In genomic region chr9:42396141-42396540, GRCm38 (mm10) we compare ENCODE assay signal across 21 mouse cellular contexts. TPM values are rescaled to one million over a fixed set of nuclear protein-coding genes. Genes with fewer than 3 reads are reported as not detected.
DNase-seq lines count a peak whose midpoint lies in the region; ATAC-seq and TF ChIP-seq lines count a peak whose summit lies in the region.
"Had no signal": no experiment of that assay in that cellular context is flagged by ENCODE, and none has a peak within 500 bp of the region (broad histone marks: within the 10 kb centered on the region; RNA-seq: fewer than 3 reads in every experiment).

No protein-coding gene starts in this region.

- H3K4me3 ChIP-seq in heart, embryonic 15.5 days = no peak overlapping the region
- H3K4me3 ChIP-seq in heart, postnatal 0 days (ENCODE audit: low read depth, low read length) = no peak overlapping the region
- no peak overlapping the region for H3K4me3 ChIP-seq in heart, adult 2 months
- H3K4me3 ChIP-seq in forebrain, embryonic 16.5 days (replicated peaks; ENCODE audit: low read length) = no peak overlapping the region
- H3K4me3 ChIP-seq: embryonic facial prominence, embryonic 10.5 days; embryonic facial prominence, embryonic 12.5 days; forebrain, embryonic 13.5 days; forebrain, embryonic 15.5 days had no signal

- WGBS in heart, embryonic 15.5 days = 26% methylated on average over 2 of the region's 2 CpGs
- 19% methylated on average over 2 of the region's 2 CpGs for WGBS in heart, postnatal 0 days
- 12% methylated on average over 2 of the region's 2 CpGs for WGBS in heart, adult 2 months
- 58% methylated on average over 2 of the region's 2 CpGs for WGBS in forebrain, embryonic 16.5 days

- ATAC-seq in heart, embryonic 15.5 days (replicated peaks; ENCODE audit: insufficient number of reproducible peaks, insufficient read depth, low FRiP score, low read depth) = 0 out of 2 replicates have a peak, but pooled peaks have one; percentile 35
- ATAC-seq in heart, postnatal 0 days (ENCODE audit: insufficient read depth, low read depth) = peak; percentile 77
- no peak for ATAC-seq in forebrain, embryonic 16.5 days
- ATAC-seq: activated CD4-positive, CD25-positive, alpha-beta regulatory T cell, adult 4 months; forebrain, embryonic 13.5 days; forebrain, embryonic 15.5 days; Patski had no signal

- 0 out of 2 replicates have a peak, but pooled peaks cover 4% of the 10 kb centered on the region for H3K27me3 ChIP-seq in heart, embryonic 15.5 days
- H3K27me3 ChIP-seq in heart, postnatal 0 days (ENCODE audit: control insufficient read depth, insufficient read depth, low read length) = 0 out of 2 replicates have a peak, but pooled peaks cover 4% of the 10 kb centered on the region
- H3K27me3 ChIP-seq in heart, adult 2 months (ENCODE audit: control insufficient read depth, insufficient read depth, low read length) = no peaks in the 10 kb centered on the region
- H3K27me3 ChIP-seq in forebrain, embryonic 16.5 days (replicated peaks; ENCODE audit: control insufficient read depth, insufficient read depth, low read length) = no peaks in the 10 kb centered on the region
- H3K27me3 ChIP-seq: embryonic facial prominence, embryonic 12.5 days; forebrain, embryonic 13.5 days; forebrain, embryonic 15.5 days had no signal

- no peaks in the 10 kb centered on the region for H3K9me3 ChIP-seq in heart, embryonic 15.5 days (replicated peaks)
- no peaks in the 10 kb centered on the region for H3K9me3 ChIP-seq in heart, postnatal 0 days (replicated peaks; ENCODE audit: control insufficient read depth, low read length)
- H3K9me3 ChIP-seq in forebrain, embryonic 16.5 days (ENCODE audit: control insufficient read depth, low read length) = no peaks in the 10 kb centered on the region
- H3K9me3 ChIP-seq: embryonic facial prominence, embryonic 10.5 days; embryonic facial prominence, embryonic 12.5 days; forebrain, embryonic 13.5 days; forebrain, embryonic 15.5 days; G1E had no signal

- no peaks in the 10 kb centered on the region for H3K36me3 ChIP-seq in heart, embryonic 15.5 days
- H3K36me3 ChIP-seq in heart, postnatal 0 days (replicated peaks; ENCODE audit: control insufficient read depth, insufficient read depth, low read length) = no peaks in the 10 kb centered on the region
- H3K36me3 ChIP-seq in heart, adult 2 months (ENCODE audit: control insufficient read depth, insufficient read depth, low read length) = no peaks in the 10 kb centered on the region
- H3K36me3 ChIP-seq in forebrain, embryonic 16.5 days (ENCODE audit: control insufficient read depth, insufficient read depth) = no peaks in the 10 kb centered on the region
- H3K36me3 ChIP-seq: embryonic facial prominence, embryonic 10.5 days; embryonic facial prominence, embryonic 12.5 days; forebrain, embryonic 15.5 days; G1E had no signal

- no peak for TF ChIP-seq POLR2A in heart, adult 2 months (IDR thresholded peaks at IDR 0.05; ENCODE audit: insufficient read depth, low read depth, low read length)

- no peak for TF ChIP-seq CTCF in heart, postnatal 0 days (IDR thresholded peaks at IDR 0.05; ENCODE audit: low read depth)
- TF ChIP-seq CTCF in heart, adult 2 months (IDR thresholded peaks at IDR 0.05) = no peak

- H3K9ac ChIP-seq in heart, embryonic 15.5 days = no peak overlapping the region
- H3K9ac ChIP-seq in heart, postnatal 0 days (replicated peaks; ENCODE audit: low read depth, low read length) = no peak overlapping the region
- no peak overlapping the region for H3K9ac ChIP-seq in heart, adult 2 months (ENCODE audit: low read depth, low read length)
- H3K9ac ChIP-seq in forebrain, embryonic 16.5 days (replicated peaks; ENCODE audit: low read depth, low read length) = no peak overlapping the region
- H3K9ac ChIP-seq: embryonic facial prominence, embryonic 12.5 days; forebrain, embryonic 13.5 days; forebrain, embryonic 15.5 days had no signal

- H3K27ac ChIP-seq in heart, embryonic 15.5 days = no peak overlapping the region
- no peak overlapping the region for H3K27ac ChIP-seq in heart, postnatal 0 days (ENCODE audit: low read depth)
- H3K27ac ChIP-seq in heart, adult 2 months = no peak overlapping the region
- H3K27ac ChIP-seq in forebrain, embryonic 16.5 days (ENCODE audit: low read length) = no peak overlapping the region
- H3K27ac ChIP-seq: embryonic facial prominence, embryonic 10.5 days; embryonic facial prominence, embryonic 12.5 days; forebrain, embryonic 13.5 days; forebrain, embryonic 15.5 days had no signal

- intact Hi-C loops in heart, adult 2 months (cut with DNase I) = no loop called here

- no peak for TF ChIP-seq EP300 in heart, postnatal 0 days (IDR thresholded peaks at IDR 0.05; ENCODE audit: low read depth)
- TF ChIP-seq EP300 in heart, adult 2 months (IDR thresholded peaks at IDR 0.05; ENCODE audit: insufficient read depth, low read depth, low read length) = no peak

- no peaks in the 10 kb centered on the region for H3K79me2 ChIP-seq in heart, adult 2 months (replicated peaks; ENCODE audit: control insufficient read depth, insufficient read depth, low read length)

- H3K4me1 ChIP-seq in heart, embryonic 15.5 days (replicated peaks) = peaks cover 5% of the 10 kb centered on the region
- H3K4me1 ChIP-seq in heart, postnatal 0 days (ENCODE audit: control insufficient read depth, insufficient read depth) = no peaks in the 10 kb centered on the region
- peaks cover 1% of the 10 kb centered on the region; the same call in 1 of the 2 replicates for H3K4me1 ChIP-seq in heart, adult 2 months (ENCODE audit: control insufficient read depth, insufficient read depth, low read length)
- H3K4me1 ChIP-seq in forebrain, embryonic 16.5 days (replicated peaks; ENCODE audit: control insufficient read depth, insufficient read depth, low read length) = peaks cover 16% of the 10 kb centered on the region

- no peak for DNase-seq in heart, postnatal 4 days
- no peak for DNase-seq in heart, postnatal 0 days (ENCODE audit: low spot score)
- no peak for DNase-seq in heart, adult 2 months
- peak; percentile 19 for DNase-seq in 3T3-L1 (ENCODE audit: low read depth, low spot score)
- DNase-seq: adrenal gland, adult 8-10 months; adrenal gland, postnatal 14 days; adrenal gland, postnatal 36 days; cerebellum, adult 11-12 months; cerebellum, adult 2 months; cerebellum, adult 9-10 months; cerebellum, postnatal 10 days; cerebellum, postnatal 25 days had no signal

- H3K4me2 ChIP-seq in heart, embryonic 15.5 days = no peak overlapping the region
- H3K4me2 ChIP-seq in heart, postnatal 0 days (ENCODE audit: low read depth, low read length) = no peak overlapping the region
- H3K4me2 ChIP-seq in forebrain, embryonic 16.5 days (ENCODE audit: low read length) = no peak overlapping the region
- H3K4me2 ChIP-seq: embryonic facial prominence, embryonic 12.5 days; forebrain, embryonic 13.5 days; forebrain, embryonic 15.5 days had no signal

RNA-seq across cellular contexts. Expression of gene Tecta, which starts 3.6 kb away (rescaled TPM):
- polyA plus RNA-seq in heart, embryonic 15.5 days (2015; fragmentation: Nextera tagmentation; extraction: Ambion mirVana) = 0.04 and 0.10 TPM in 2 replicates
- under 1 TPM; 0.19 to 0.23 TPM for total RNA-seq in heart, postnatal 4 days (2021)
- total RNA-seq in heart, postnatal 0 days (2014; rRNA removed; ENCODE audit: low replicate concordance) = 0.19 TPM in 1 of 2 replicates, not detected in the other
- 0.01 and 0.04 TPM in 2 replicates for polyA plus RNA-seq in heart, postnatal 0 days (2015; fragmentation: Nextera tagmentation; extraction: Ambion mirVana)
- total RNA-seq in heart, adult 2 months (2021) = under 1 TPM; 0.02 to 0.05 TPM
- polyA plus RNA-seq in heart, adult 2 months (2012; rRNA removed) = 0.02 and 0.06 TPM in 2 replicates
- polyA plus RNA-seq in forebrain, embryonic 16.5 days (2015; fragmentation: Nextera tagmentation; extraction: Ambion mirVana) = 0.20 and 0.34 TPM in 2 replicates
- polyA plus RNA-seq: activated CD4-positive, CD25-positive, alpha-beta regulatory T cell, adult 4 months; G1E had no signal
